Mouse (Mus musculus) hindbrain, embryonic 13.5 days (tissue): ENCODE measurements around the gene Spon1. TPM values are rescaled to one million over a fixed set of nuclear protein-coding genes. Genes with fewer than 3 reads are reported as not detected.

Source experiments
- ATAC-seq: fragments of 200-750 bp; cut with Nextera tagmentation; 2 replicates; pipeline ENCODE4 v1.8.0; 2017; ENCODE audit warnings: moderate TSS enrichment; ENCODE audit not compliant: low FRiP score
- H3K27ac ChIP-seq: fragments of 300-500 bp; sonication (generic); 2 replicates; pipeline ENCODE4 v1.5.1; 2015; ENCODE audit warnings: inconsistent platforms, mild to moderate bottlenecking, moderate library complexity
- H3K27me3 ChIP-seq: fragments of 300-500 bp; sonication (generic); 2 replicates; pipeline ENCODE4 v1.6.1; 2015; ENCODE audit warnings: mild to moderate bottlenecking, inconsistent platforms
- H3K36me3 ChIP-seq: fragments of 300-500 bp; sonication (generic); 2 replicates; pipeline ENCODE4 v1.6.1; 2015; ENCODE audit warnings: mild to moderate bottlenecking, inconsistent platforms
- H3K4me1 ChIP-seq: fragments of 300-500 bp; sonication (generic); replicated peaks from 2 replicates; pipeline ENCODE4 v1.6.1; 2015; ENCODE audit warnings: inconsistent platforms
- H3K4me2 ChIP-seq: fragments of 300-500 bp; sonication (generic); 2 replicates; pipeline ENCODE4 v1.6.1; 2015; ENCODE audit warnings: inconsistent platforms, mild to moderate bottlenecking, moderate library complexity
- H3K4me3 ChIP-seq: fragments of 300-500 bp; sonication (generic); 2 replicates; pipeline ENCODE4 v1.5.1; 2015; ENCODE audit warnings: mild to moderate bottlenecking, inconsistent platforms
- H3K9ac ChIP-seq: fragments of 300-500 bp; sonication (generic); 2 replicates; pipeline ENCODE4 v1.6.1; 2015; ENCODE audit warnings: mild to moderate bottlenecking, inconsistent platforms
- H3K9me3 ChIP-seq: fragments of 300-500 bp; sonication (generic); 2 replicates; pipeline ENCODE4 v1.6.1; 2016; ENCODE audit warnings: inconsistent platforms
- WGBS: fragments of 180-500 bp; shearing (Covaris S2); methylation state at CpG from one replicate; pipeline ENCODE4 v1.1.7; 2015; 5-methylcytosine and 5-hydroxymethylcytosine counted together
- polyA plus RNA-seq: library from polyadenylated mRNA; unstranded; fragments of >200 nt; fragmentation: Nextera tagmentation; extraction: Ambion mirVana; gene quantifications from 2 replicates; pipeline ENCODE4 v1.2.1, GENCODE M21; 2015

The Spon1 gene
- polyA plus RNA-seq, 1 experiment from 2014 or later = 82.8 TPM

GRCm38 (mm10) chr7:113791991-113792390, 26.2 kb downstream of the Spon1 start:
- H3K4me2 ChIP-seq = no peak overlapping the region
- H3K36me3 ChIP-seq = no peaks in the 10 kb centered on the region
- no peaks in the 10 kb centered on the region for H3K27me3 ChIP-seq
- WGBS = 77% methylated on average over 5 of the region's 5 CpGs
- ATAC-seq = no peak
- no peaks in the 10 kb centered on the region for H3K4me1 ChIP-seq
- H3K27ac ChIP-seq = no peak overlapping the region
- no peak overlapping the region for H3K4me3 ChIP-seq
- H3K9me3 ChIP-seq = no peaks in the 10 kb centered on the region
- H3K9ac ChIP-seq = no peak overlapping the region

- ATAC-seq = no peak
- no peak overlapping the region for H3K4me3 ChIP-seq
- H3K27me3 ChIP-seq = no peaks in the 10 kb centered on the region
- no peaks in the 10 kb centered on the region for H3K9me3 ChIP-seq
- H3K9ac ChIP-seq = no peak overlapping the region
- 78% methylated on average over 3 of the region's 3 CpGs for WGBS
- no peaks in the 10 kb centered on the region for H3K36me3 ChIP-seq
- H3K27ac ChIP-seq = no peak overlapping the region
- no peaks in the 10 kb centered on the region for H3K4me1 ChIP-seq
- no peak overlapping the region for H3K4me2 ChIP-seq
These were observed 27.1 kb downstream of the Spon1 start for GRCm38 (mm10) chr7:113792871-113793270.

DNA sequence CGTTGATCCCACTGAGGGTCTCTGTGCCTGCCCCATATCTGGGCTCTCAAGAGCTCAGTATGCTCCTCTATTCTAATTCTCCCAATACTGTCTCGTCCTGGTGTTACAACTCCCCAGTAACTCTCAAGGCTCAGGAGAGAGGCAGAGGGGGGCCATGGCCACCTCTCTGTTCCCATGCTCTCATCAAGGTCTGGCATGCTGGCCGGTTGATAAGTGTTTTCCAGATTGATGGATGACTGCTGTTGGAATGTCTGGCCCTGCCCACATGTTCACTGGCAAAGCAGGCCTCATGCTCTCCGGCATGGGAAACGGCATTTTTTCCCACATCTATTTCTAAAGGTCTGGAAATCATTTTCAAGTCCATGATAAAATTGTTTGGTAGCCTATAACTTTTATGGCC, 29.4 kb downstream of the Spon1 start:
- no peak overlapping the region for H3K4me3 ChIP-seq
- H3K4me1 ChIP-seq = no peaks in the 10 kb centered on the region
- H3K9ac ChIP-seq = no peak overlapping the region
- 68% methylated on average over 5 of the region's 5 CpGs for WGBS
- no peak overlapping the region for H3K4me2 ChIP-seq
- H3K9me3 ChIP-seq = no peaks in the 10 kb centered on the region
- no peak overlapping the region for H3K27ac ChIP-seq
- no peak for ATAC-seq
- H3K36me3 ChIP-seq = no peaks in the 10 kb centered on the region
- H3K27me3 ChIP-seq = no peaks in the 10 kb centered on the region

DNA sequence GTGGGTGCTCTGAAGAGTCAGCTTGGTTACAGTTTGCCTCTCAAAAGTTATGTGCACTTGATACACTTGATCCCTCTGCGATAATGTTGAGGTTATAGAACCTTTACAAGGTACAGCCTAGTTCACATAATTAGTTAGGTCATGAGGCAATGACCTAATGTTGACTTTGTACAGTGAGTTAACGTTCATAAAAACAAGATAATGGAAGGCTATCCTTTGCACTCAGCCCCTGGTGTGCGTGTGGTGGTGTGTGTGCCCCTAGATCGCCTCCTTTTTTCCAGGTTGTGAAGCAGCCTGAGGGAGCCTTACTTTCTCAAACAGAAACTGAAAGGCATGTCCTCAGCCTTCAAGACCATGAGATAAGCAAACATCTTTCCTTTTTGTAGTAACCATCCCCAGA, 31.3 kb downstream of the Spon1 start:
- Histone ChIP-seq H3K36me3 (no peaks in the 10 kb centered on the region), H3K9ac (no peak overlapping the region), H3K4me2 (no peak overlapping the region), H3K9me3 (no peaks in the 10 kb centered on the region), H3K27ac (no peak overlapping the region), H3K4me3 (no peak overlapping the region), H3K4me1 (no peaks in the 10 kb centered on the region), H3K27me3 (no peaks in the 10 kb centered on the region)
- WGBS = 90% methylated on average over 4 of the region's 4 CpGs
- ATAC-seq = no peak

GRCm38 (mm10) chr7:113798605-113799255, 32.9 kb downstream of the Spon1 start:
- no peak overlapping the region for H3K4me2 ChIP-seq
- no peaks in the 10 kb centered on the region for H3K9me3 ChIP-seq
- ATAC-seq = no peak
- H3K27ac ChIP-seq = no peak overlapping the region
- no peaks in the 10 kb centered on the region for H3K27me3 ChIP-seq
- no peaks in the 10 kb centered on the region for H3K4me1 ChIP-seq
- no peaks in the 10 kb centered on the region for H3K36me3 ChIP-seq
- H3K4me3 ChIP-seq = no peak overlapping the region
- H3K9ac ChIP-seq = no peak overlapping the region
- WGBS = 87% methylated on average over 6 of the region's 6 CpGs

- WGBS = 82% methylated on average over 1 of the region's 1 CpGs
- no peaks in the 10 kb centered on the region for H3K9me3 ChIP-seq
- ATAC-seq = no peak
These were observed 44.0 kb downstream of the Spon1 start for GRCm38 (mm10) chr7:113809781-113810180.

GRCm38 (mm10) chr7:113811376-113812158, 45.8 kb downstream of the Spon1 start:
- Histone ChIP-seq H3K9ac (no peak overlapping the region), H3K4me1 (peaks cover 6% of the 10 kb centered on the region), H3K36me3 (no peaks in the 10 kb centered on the region), H3K27me3 (peaks cover 26% of the 10 kb centered on the region), H3K27ac (no peak overlapping the region), H3K4me3 (no peak overlapping the region), H3K4me2 (no peak overlapping the region), H3K9me3 (no peaks in the 10 kb centered on the region)
- no peak for ATAC-seq
- WGBS = 85% methylated on average over 10 of the region's 10 CpGs

More at GRCm38 (mm10) chr7:113809781-113810180, 44.0 kb downstream of the Spon1 start:
- peaks cover 6% of the 10 kb centered on the region for H3K4me1 ChIP-seq
- no peaks in the 10 kb centered on the region for H3K36me3 ChIP-seq
- no peak overlapping the region for H3K9ac ChIP-seq
- H3K27me3 ChIP-seq = 0 out of 2 replicates have a peak, but pooled peaks cover 8% of the 10 kb centered on the region
- no peak overlapping the region for H3K27ac ChIP-seq
- no peak overlapping the region for H3K4me2 ChIP-seq
- no peak overlapping the region for H3K4me3 ChIP-seq

GRCm38 (mm10) chr7:113814101-113814779, 48.4 kb downstream of the Spon1 start:
- peaks cover 18% of the 10 kb centered on the region for H3K4me1 ChIP-seq
- no peak overlapping the region for H3K27ac ChIP-seq
- no peaks in the 10 kb centered on the region for H3K9me3 ChIP-seq
- 21% methylated on average over 10 of the region's 10 CpGs for WGBS
- peaks cover 28% of the 10 kb centered on the region for H3K27me3 ChIP-seq
- no peak overlapping the region for H3K9ac ChIP-seq
- H3K36me3 ChIP-seq = no peaks in the 10 kb centered on the region
- H3K4me3 ChIP-seq = no peak overlapping the region
- ATAC-seq = no peak
- no peak overlapping the region for H3K4me2 ChIP-seq

GRCm38 (mm10) chr7:113815726-113816125, 49.9 kb downstream of the Spon1 start:
- ATAC-seq = no peak
- H3K9me3 ChIP-seq = no peaks in the 10 kb centered on the region
- H3K4me1 ChIP-seq = peaks cover 18% of the 10 kb centered on the region
- no peaks in the 10 kb centered on the region for H3K36me3 ChIP-seq
- no peak overlapping the region for H3K4me3 ChIP-seq
- no peak overlapping the region for H3K4me2 ChIP-seq
- no peak overlapping the region for H3K9ac ChIP-seq
- WGBS = 81% methylated on average over 5 of the region's 5 CpGs
- no peak overlapping the region for H3K27ac ChIP-seq
- H3K27me3 ChIP-seq = peaks cover 31% of the 10 kb centered on the region

DNA sequence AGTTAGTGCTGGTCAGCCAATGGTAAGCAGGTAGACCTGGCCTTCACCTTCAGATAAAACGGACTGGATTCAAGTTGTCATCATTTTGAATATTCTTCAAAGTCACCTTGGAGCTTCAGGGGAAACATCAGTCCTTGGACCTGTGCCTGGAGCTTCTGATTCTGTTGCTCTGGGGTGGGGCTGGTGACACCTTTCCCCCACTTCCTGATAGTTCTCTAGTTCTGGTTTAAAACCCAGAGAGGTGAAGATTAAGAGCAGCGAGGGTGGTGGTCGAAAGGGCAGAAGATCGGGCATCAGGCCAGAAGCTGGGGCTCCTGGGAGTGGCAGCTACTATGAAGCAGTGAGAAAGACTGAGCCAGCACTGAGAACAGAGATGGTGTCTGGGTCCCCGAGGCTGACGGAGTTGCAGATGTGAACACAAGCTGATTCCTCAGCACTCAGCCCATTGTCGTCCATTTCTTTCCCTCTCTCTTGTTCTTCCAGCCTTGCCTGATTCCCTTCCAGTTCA, 51.1 kb downstream of the Spon1 start:
- Histone ChIP-seq H3K36me3 (no peaks in the 10 kb centered on the region), H3K9me3 (no peaks in the 10 kb centered on the region), H3K4me3 (no peak overlapping the region), H3K27me3 (peaks cover 37% of the 10 kb centered on the region), H3K4me1 (peaks cover 18% of the 10 kb centered on the region), H3K4me2 (no peak overlapping the region), H3K9ac (no peak overlapping the region), H3K27ac (no peak overlapping the region)
- ATAC-seq = no peak
- WGBS = 70% methylated on average over 7 of the region's 7 CpGs

- peaks cover 18% of the 10 kb centered on the region for H3K4me1 ChIP-seq
- no peaks in the 10 kb centered on the region for H3K9me3 ChIP-seq
- no peak for ATAC-seq
- H3K4me2 ChIP-seq = no peak overlapping the region
- no peaks in the 10 kb centered on the region for H3K36me3 ChIP-seq
- no peak overlapping the region for H3K9ac ChIP-seq
- 64% methylated on average over 6 of the region's 6 CpGs for WGBS
- peaks cover 40% of the 10 kb centered on the region for H3K27me3 ChIP-seq
- no peak overlapping the region for H3K4me3 ChIP-seq
- H3K27ac ChIP-seq = no peak overlapping the region
These were observed 52.3 kb downstream of the Spon1 start for GRCm38 (mm10) chr7:113818116-113818515.

DNA sequence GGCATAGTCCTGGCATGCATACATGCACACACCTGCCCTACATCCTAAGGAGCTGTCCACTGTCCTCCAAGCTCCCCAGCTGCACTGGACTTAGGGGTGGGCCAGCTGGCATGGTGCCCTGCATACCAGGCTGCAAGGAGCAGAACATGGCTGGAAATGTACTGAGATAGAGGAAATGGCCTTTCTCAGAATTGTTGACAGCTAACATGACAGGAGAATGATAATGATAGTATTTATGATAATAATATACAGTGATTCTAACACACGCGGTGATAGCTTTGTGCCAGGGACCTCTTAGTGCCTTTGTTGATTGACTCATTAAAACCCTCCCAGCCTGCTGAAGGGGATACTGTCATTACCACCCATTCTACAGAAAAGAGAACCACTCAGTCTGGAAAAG, 54.4 kb downstream of the Spon1 start:
- H3K4me3 ChIP-seq = no peak overlapping the region
- peaks cover 39% of the 10 kb centered on the region for H3K27me3 ChIP-seq
- H3K36me3 ChIP-seq = no peaks in the 10 kb centered on the region
- no peak overlapping the region for H3K4me2 ChIP-seq
- WGBS = 73% methylated on average over 2 of the region's 2 CpGs
- H3K27ac ChIP-seq = no peak overlapping the region
- H3K9me3 ChIP-seq = no peaks in the 10 kb centered on the region
- ATAC-seq = no peak
- H3K9ac ChIP-seq = no peak overlapping the region
- peaks cover 12% of the 10 kb centered on the region; the same call in 1 of the 2 replicates for H3K4me1 ChIP-seq
